Mouse (Mus musculus): ENCODE data around the gene Pde5a. TPM values are rescaled to one million over a fixed set of nuclear protein-coding genes. Genes with fewer than 3 reads are reported as not detected.
A peak's percentile ranks its signal among the peaks of the same experiment; 100 is the strongest.

Gene Pde5a
- polyA plus RNA-seq, 1 experiment from 2014 or later: 1.2 TPM

GRCm38 (mm10) chr3:122721522-122721921, 7.2 kb upstream of the Pde5a start:
- no peaks in the 10 kb centered on the region for H3K4me1 ChIP-seq
- H3K9ac ChIP-seq (replicated peaks): no peak overlapping the region
- no peaks in the 10 kb centered on the region for H3K27me3 ChIP-seq (replicated peaks)
- 86% methylated on average over 9 of the region's 9 CpGs for WGBS
- H3K4me3 ChIP-seq (replicated peaks): no peak overlapping the region
- H3K4me2 ChIP-seq: no peak overlapping the region
- H3K9me3 ChIP-seq (replicated peaks): no peaks in the 10 kb centered on the region
- no peaks in the 10 kb centered on the region for H3K36me3 ChIP-seq
- no peak for ATAC-seq (ENCODE audit: low FRiP score)
- no peak overlapping the region for H3K27ac ChIP-seq (replicated peaks)

GRCm38 (mm10) chr3:122729601-122729959, 833 bp downstream of the Pde5a start:
- peak overlapping the region; percentile 82 for H3K4me2 ChIP-seq
- H3K9ac ChIP-seq (replicated peaks): peak overlapping the region; percentile 70
- under 1% methylated on average over 22 of the region's 22 CpGs for WGBS
- H3K4me1 ChIP-seq: peaks cover 22% of the 10 kb centered on the region
- peak overlapping the region; percentile 83 for H3K4me3 ChIP-seq (replicated peaks)
- peak overlapping the region; percentile 77 for H3K27ac ChIP-seq (replicated peaks)
- H3K9me3 ChIP-seq (replicated peaks): no peaks in the 10 kb centered on the region
- H3K36me3 ChIP-seq: no peaks in the 10 kb centered on the region
- H3K27me3 ChIP-seq (replicated peaks): no peaks in the 10 kb centered on the region
- peak; percentile 65 for ATAC-seq (ENCODE audit: low FRiP score)

DNA sequence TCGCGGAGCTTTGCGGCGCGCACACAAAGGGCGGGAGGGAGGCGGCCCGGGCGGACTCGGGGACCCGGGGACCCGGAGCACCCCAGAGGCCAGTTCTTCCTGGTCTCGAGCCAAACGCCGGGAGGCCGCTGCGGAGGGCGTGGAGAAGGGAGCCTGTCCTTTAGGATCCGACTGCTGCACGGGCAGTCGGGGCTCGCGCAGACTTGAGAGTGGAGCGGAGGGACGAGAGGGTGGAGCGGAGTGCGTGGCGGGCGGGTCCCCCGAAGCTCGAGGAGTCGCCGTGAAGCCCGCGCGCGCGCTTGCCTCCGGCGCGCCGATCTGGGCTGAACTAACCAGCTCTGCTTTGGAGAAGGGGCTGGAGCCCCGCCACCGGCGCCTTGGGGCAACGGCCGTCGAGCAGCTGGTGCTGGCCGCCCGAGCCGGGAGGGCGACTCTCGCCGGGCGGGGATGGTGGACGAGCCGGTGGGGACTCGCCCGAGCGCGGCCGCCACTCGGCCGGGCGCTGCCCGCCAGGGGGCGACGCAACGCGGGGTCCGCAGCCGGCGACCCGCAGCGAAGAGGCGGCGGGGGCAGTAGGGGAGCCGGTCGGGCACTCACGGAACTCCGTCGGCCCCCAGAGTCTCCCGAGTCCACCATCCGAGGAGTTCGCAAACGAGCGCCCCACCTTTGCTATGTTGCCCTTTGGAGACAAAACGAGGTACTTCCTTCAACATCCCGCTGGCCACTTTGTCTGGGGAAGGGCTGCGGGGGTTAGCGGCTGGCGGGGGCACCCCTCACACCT, 1.4 kb downstream of the Pde5a start:
- Histone ChIP-seq H3K27me3 (replicated peaks) (no peaks in the 10 kb centered on the region), H3K4me2 (peak overlapping the region; percentile 82), H3K9ac (replicated peaks) (peak overlapping the region; percentile 70), H3K27ac (replicated peaks) (peak overlapping the region; percentile 77), H3K9me3 (replicated peaks) (no peaks in the 10 kb centered on the region), H3K4me3 (replicated peaks) (peak overlapping the region; percentile 83), H3K36me3 (no peaks in the 10 kb centered on the region), H3K4me1 (peaks cover 22% of the 10 kb centered on the region)
- ATAC-seq (ENCODE audit: low FRiP score): peak; percentile 82
- WGBS: under 1% methylated on average over 92 of the region's 92 CpGs

GRCm38 (mm10) chr3:122730741-122731235, 2.0 kb downstream of the Pde5a start:
- H3K27ac ChIP-seq (replicated peaks): peak overlapping the region; percentile 77; the same call in 1 of the 2 replicates
- peak overlapping the region; percentile 82 for H3K4me2 ChIP-seq
- H3K4me3 ChIP-seq (replicated peaks): peak overlapping the region; percentile 83
- H3K9me3 ChIP-seq (replicated peaks): no peaks in the 10 kb centered on the region
- no peaks in the 10 kb centered on the region for H3K27me3 ChIP-seq (replicated peaks)
- H3K9ac ChIP-seq (replicated peaks): peak overlapping the region; percentile 70
- WGBS: 2% methylated on average over 13 of the region's 13 CpGs
- H3K36me3 ChIP-seq: no peaks in the 10 kb centered on the region
- peak; percentile 12; the same call in 1 of the 2 replicates for ATAC-seq (ENCODE audit: low FRiP score)
- peaks cover 22% of the 10 kb centered on the region for H3K4me1 ChIP-seq

GRCm38 (mm10) chr3:122733806-122734205, 5.1 kb downstream of the Pde5a start:
- no peaks in the 10 kb centered on the region for H3K27me3 ChIP-seq (replicated peaks)
- H3K9me3 ChIP-seq (replicated peaks): no peaks in the 10 kb centered on the region
- peaks cover 17% of the 10 kb centered on the region for H3K4me1 ChIP-seq
- H3K27ac ChIP-seq (replicated peaks): no peak overlapping the region
- no peak for ATAC-seq (ENCODE audit: low FRiP score)
- no peak overlapping the region for H3K9ac ChIP-seq (replicated peaks)
- WGBS: 78% methylated on average over 3 of the region's 3 CpGs
- no peaks in the 10 kb centered on the region for H3K36me3 ChIP-seq
- H3K4me2 ChIP-seq: no peak overlapping the region
- H3K4me3 ChIP-seq (replicated peaks): no peak overlapping the region

GRCm38 (mm10) chr3:122734329-122734728, 5.6 kb downstream of the Pde5a start:
- Histone ChIP-seq H3K9ac (replicated peaks) (no peak overlapping the region), H3K27me3 (replicated peaks) (no peaks in the 10 kb centered on the region), H3K9me3 (replicated peaks) (no peaks in the 10 kb centered on the region), H3K4me3 (replicated peaks) (no peak overlapping the region), H3K36me3 (no peaks in the 10 kb centered on the region), H3K4me1 (peaks cover 12% of the 10 kb centered on the region), H3K4me2 (no peak overlapping the region), H3K27ac (replicated peaks) (no peak overlapping the region)
- ATAC-seq (ENCODE audit: low FRiP score): no peak
- WGBS: 89% methylated on average over 6 of the region's 6 CpGs

DNA sequence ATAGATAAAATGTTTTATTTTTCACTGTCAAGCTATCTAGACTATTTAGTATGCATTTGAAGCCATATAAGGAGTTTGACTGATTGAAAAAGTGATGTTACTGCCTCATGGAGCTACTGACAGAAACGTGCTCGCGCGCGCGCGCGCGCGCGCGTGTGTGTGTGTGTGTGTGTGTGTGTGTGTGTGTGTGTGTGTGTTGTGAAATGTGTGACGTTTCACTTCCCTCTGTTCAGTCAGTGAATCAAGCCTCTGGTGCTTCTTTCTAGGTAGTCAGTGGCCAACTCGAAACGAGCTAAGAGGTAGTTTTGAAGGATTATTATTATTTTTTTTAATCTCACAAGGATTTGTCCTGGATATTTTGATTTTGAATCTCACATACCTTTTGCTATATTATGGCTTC, 10.7 kb downstream of the Pde5a start:
- no peak for ATAC-seq (ENCODE audit: low FRiP score)
- no peak overlapping the region for H3K9ac ChIP-seq (replicated peaks)
- no peaks in the 10 kb centered on the region for H3K4me1 ChIP-seq
- H3K27me3 ChIP-seq (replicated peaks): no peaks in the 10 kb centered on the region
- 98% methylated on average over 15 of the region's 15 CpGs for WGBS
- H3K36me3 ChIP-seq: no peaks in the 10 kb centered on the region
- H3K27ac ChIP-seq (replicated peaks): no peak overlapping the region
- no peak overlapping the region for H3K4me2 ChIP-seq
- no peaks in the 10 kb centered on the region for H3K9me3 ChIP-seq (replicated peaks)
- H3K4me3 ChIP-seq (replicated peaks): no peak overlapping the region

GRCm38 (mm10) chr3:122744265-122744664, 15.5 kb downstream of the Pde5a start:
- ATAC-seq (ENCODE audit: low FRiP score): no peak
- no peak overlapping the region for H3K9ac ChIP-seq (replicated peaks)
- no peak overlapping the region for H3K4me3 ChIP-seq (replicated peaks)
- no peaks in the 10 kb centered on the region for H3K27me3 ChIP-seq (replicated peaks)
- no peak overlapping the region for H3K27ac ChIP-seq (replicated peaks)
- H3K4me1 ChIP-seq: no peaks in the 10 kb centered on the region
- 96% methylated on average over 3 of the region's 3 CpGs for whole genome bisulfite sequencing
- no peak overlapping the region for H3K4me2 ChIP-seq
- H3K36me3 ChIP-seq: no peaks in the 10 kb centered on the region
- H3K9me3 ChIP-seq (replicated peaks): peaks cover 6% of the 10 kb centered on the region; the same call in 1 of the 2 replicates

- H3K4me1 ChIP-seq: no peaks in the 10 kb centered on the region
- H3K27ac ChIP-seq (replicated peaks): no peak overlapping the region
- WGBS: 88% methylated on average over 9 of the region's 9 CpGs
- peaks cover 6% of the 10 kb centered on the region; the same call in 1 of the 2 replicates for H3K9me3 ChIP-seq (replicated peaks)
- no peak overlapping the region for H3K4me2 ChIP-seq
- no peaks in the 10 kb centered on the region for H3K36me3 ChIP-seq
- ATAC-seq (ENCODE audit: low FRiP score): no peak
- no peaks in the 10 kb centered on the region for H3K27me3 ChIP-seq (replicated peaks)
- H3K4me3 ChIP-seq (replicated peaks): no peak overlapping the region
- H3K9ac ChIP-seq (replicated peaks): no peak overlapping the region
Observed at GRCm38 (mm10) chr3:122747921-122748700, 19.4 kb downstream of the Pde5a start.

- Histone ChIP-seq H3K4me2 (no peak overlapping the region), H3K36me3 (no peaks in the 10 kb centered on the region), H3K9ac (replicated peaks) (no peak overlapping the region), H3K9me3 (replicated peaks) (no peaks in the 10 kb centered on the region), H3K27ac (replicated peaks) (no peak overlapping the region), H3K4me1 (0 out of 2 replicates have a peak, but pooled peaks cover 4% of the 10 kb centered on the region), H3K4me3 (replicated peaks) (no peak overlapping the region), H3K27me3 (replicated peaks) (no peaks in the 10 kb centered on the region)
- ATAC-seq (ENCODE audit: low FRiP score): no peak
- 81% methylated on average over 8 of the region's 8 CpGs for WGBS
Observed at GRCm38 (mm10) chr3:122763240-122763761, 34.6 kb downstream of the Pde5a start.

- H3K9me3 ChIP-seq (replicated peaks): no peaks in the 10 kb centered on the region
- WGBS: 48% methylated on average over 14 of the region's 14 CpGs
- H3K27ac ChIP-seq (replicated peaks): no peak overlapping the region
Observed at GRCm38 (mm10) chr3:122763768-122764167, 35.0 kb downstream of the Pde5a start.

More at GRCm38 (mm10) chr3:122763768-122764167, 35.0 kb downstream of the Pde5a start:
- H3K4me3 ChIP-seq (replicated peaks): no peak overlapping the region
- no peaks in the 10 kb centered on the region for H3K36me3 ChIP-seq
- ATAC-seq (ENCODE audit: low FRiP score): no peak
- H3K4me1 ChIP-seq: 0 out of 2 replicates have a peak, but pooled peaks cover 4% of the 10 kb centered on the region
- H3K9ac ChIP-seq (replicated peaks): no peak overlapping the region
- H3K27me3 ChIP-seq (replicated peaks): no peaks in the 10 kb centered on the region
- H3K4me2 ChIP-seq: no peak overlapping the region

Measured in neural tube, embryonic 15.5 days (tissue).